Mouse (Mus musculus) spleen, adult 2 months (tissue): Measurements from ENCODE around the gene Grik3. TPM values are rescaled to one million over a fixed set of nuclear protein-coding genes. Genes with fewer than 3 reads are reported as not detected.

Experiments used
- DNase-seq, 2 experiments: peaks; one replicate each; pipeline versions ENCODE4 v3.0.0 to v3.0.0-alpha.2; 2012 to 2021; ENCODE audit warnings: low spot score in 2 of 2, low read depth in 1 of 2
- H3K27ac ChIP-seq: fragments of 200-500 bp; 2 replicates; pipeline ENCODE4 v1.5.1; 2012; ENCODE audit warnings: low read length, inconsistent platforms; ENCODE audit not compliant: insufficient read depth
- H3K27me3 ChIP-seq: fragments of 200-500 bp; 2 replicates; pipeline ENCODE4 v1.6.1; 2012; ENCODE audit warnings: mild to moderate bottlenecking, moderate library complexity, low read length, inconsistent platforms; ENCODE audit not compliant: control insufficient read depth, insufficient read depth
- H3K36me3 ChIP-seq: fragments of 200-500 bp; 2 replicates; pipeline ENCODE4 v1.6.1; 2012; ENCODE audit warnings: mild to moderate bottlenecking, low read length, inconsistent platforms; ENCODE audit not compliant: control insufficient read depth, insufficient read depth
- H3K4me1 ChIP-seq: fragments of 200-500 bp; 2 replicates; pipeline ENCODE4 v1.6.1; 2011; ENCODE audit warnings: inconsistent platforms; ENCODE audit not compliant: control insufficient read depth, insufficient read depth, insufficient read length
- H3K4me3 ChIP-seq: fragments of 200-500 bp; 2 replicates; pipeline ENCODE4 v1.5.1; 2011; ENCODE audit warnings: mild to moderate bottlenecking, inconsistent platforms; ENCODE audit not compliant: insufficient read depth, insufficient read length; ENCODE audit errors: extremely low read depth
- CTCF ChIP-seq: fragments of 200-500 bp; IDR thresholded peaks from 2 replicates; pipeline ENCODE4 v1.5.1; 2011; ENCODE audit warnings: mild to moderate bottlenecking, inconsistent platforms; ENCODE audit not compliant: insufficient read depth, insufficient read length, insufficient replicate concordance; ENCODE audit errors: extremely low read depth
- POLR2A ChIP-seq: fragments of 200-500 bp; IDR thresholded peaks from 2 replicates; pipeline ENCODE4 v1.6.1; 2011; ENCODE audit warnings: low read depth, low read length, inconsistent platforms
- WGBS: fragments of 180-500 bp; shearing (Covaris S2); methylation state at CpG from one replicate; pipeline ENCODE4 v1.1.7; 2018; 5-methylcytosine and 5-hydroxymethylcytosine counted together
- polyA plus RNA-seq: library from polyadenylated mRNA; depleted of rRNA; stranded (reverse); fragments of >200 nt; gene quantifications from 2 replicates; pipeline ENCODE4 v1.2.3, GENCODE M21; 2012

Grik3 gene
- polyA plus RNA-seq, 1 experiment: 0.04 TPM

DNA sequence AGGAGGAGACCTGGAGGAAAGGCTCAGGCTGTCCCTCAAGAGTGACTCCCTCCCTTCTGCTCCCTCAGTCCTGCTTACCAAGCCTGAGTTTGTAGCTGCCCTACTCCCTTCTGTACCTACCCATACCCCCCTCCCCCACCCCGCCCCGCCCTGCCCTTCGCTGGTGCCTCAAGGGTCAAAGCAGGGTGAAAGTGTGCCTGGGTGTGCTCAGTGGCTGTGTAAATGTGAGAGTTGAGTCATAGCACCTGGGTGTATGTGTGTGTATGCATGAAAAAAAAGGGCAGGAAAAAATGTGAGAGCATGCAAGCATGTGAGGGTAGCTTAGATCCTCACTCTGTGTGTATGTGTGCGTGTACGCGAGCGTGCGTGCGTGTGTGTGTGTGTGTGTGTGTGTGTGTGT, 49.1 kb downstream of the Grik3 start:
- no peak for DNase-seq
- H3K4me3 ChIP-seq: no peak overlapping the region
- no peaks in the 10 kb centered on the region for H3K4me1 ChIP-seq
- TF ChIP-seq CTCF: no peak
- TF ChIP-seq POLR2A: no peak
- H3K27ac ChIP-seq: no peak overlapping the region
- WGBS: 84% methylated on average over 9 of the region's 9 CpGs
- H3K27me3 ChIP-seq: no peaks in the 10 kb centered on the region
- H3K36me3 ChIP-seq: no peaks in the 10 kb centered on the region

DNA sequence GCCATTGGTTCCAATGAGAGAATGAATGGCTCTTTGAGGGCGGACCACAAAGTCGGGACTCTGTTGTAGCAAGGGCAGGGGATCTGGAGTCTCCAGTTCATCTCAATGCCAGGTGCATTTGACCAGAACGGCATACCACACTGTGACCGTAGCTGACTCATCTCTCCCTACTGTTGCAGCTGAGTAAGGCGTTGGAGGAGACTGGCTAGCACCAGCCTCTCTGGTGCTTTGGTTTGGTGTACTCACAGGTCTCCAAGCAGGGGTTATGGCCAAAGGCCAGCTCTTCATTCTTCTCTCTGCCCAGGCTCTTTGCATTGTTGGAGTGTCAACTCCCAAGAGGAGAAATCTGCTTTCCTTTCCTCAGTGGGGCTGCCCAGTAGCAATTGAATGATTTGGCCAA, 52.7 kb downstream of the Grik3 start:
- H3K4me3 ChIP-seq: no peak overlapping the region
- H3K36me3 ChIP-seq: no peaks in the 10 kb centered on the region
- H3K27ac ChIP-seq: no peak overlapping the region
- no peaks in the 10 kb centered on the region for H3K4me1 ChIP-seq
- TF ChIP-seq POLR2A: no peak
- no peak for TF ChIP-seq CTCF
- DNase-seq: no peak
- H3K27me3 ChIP-seq: no peaks in the 10 kb centered on the region
- WGBS: 86% methylated on average over 5 of the region's 5 CpGs

DNA sequence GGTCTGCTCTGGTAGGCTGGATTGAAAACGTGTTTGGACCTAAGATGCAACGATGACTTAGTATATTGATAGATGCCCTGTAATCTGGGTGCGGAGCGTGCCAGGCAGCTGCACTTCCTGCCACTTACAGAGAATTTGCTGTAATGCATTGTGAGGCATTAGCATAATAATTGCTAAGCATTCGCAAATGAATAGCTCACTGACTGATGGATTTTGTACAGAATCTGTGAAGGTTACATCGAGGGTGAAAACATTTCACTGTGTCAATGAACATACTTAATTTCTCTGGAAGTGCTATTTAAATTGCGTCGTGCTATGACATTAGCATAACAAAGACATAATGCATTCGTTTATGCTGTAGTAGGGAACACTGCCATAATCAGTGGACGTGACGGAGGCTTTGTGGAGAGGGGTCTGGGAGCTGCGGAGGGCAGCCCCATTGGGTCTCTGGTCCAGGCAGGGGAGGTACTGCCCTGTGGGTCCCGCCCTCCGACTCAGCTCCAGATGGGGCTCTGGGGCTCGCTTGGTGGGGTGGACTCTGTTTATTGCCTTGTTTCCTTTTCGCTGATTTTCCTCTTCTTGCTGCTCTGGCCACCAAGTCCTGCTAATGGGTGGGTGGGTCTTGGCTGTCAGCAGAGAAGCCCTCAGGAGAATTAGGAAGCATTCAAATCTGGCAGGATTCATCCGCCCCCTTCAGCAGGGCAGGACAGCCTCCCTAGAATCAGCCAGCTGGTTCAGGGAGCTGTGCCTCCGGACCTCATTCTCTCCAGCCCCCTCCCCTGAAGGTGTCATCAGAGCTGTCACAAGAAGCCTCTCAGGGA, 54.7 kb downstream of the Grik3 start:
- no peak overlapping the region for H3K4me3 ChIP-seq
- H3K4me1 ChIP-seq: no peaks in the 10 kb centered on the region
- DNase-seq: no peak
- 35% methylated on average over 18 of the region's 18 CpGs for WGBS
- no peaks in the 10 kb centered on the region for H3K27me3 ChIP-seq
- TF ChIP-seq POLR2A (no peak), CTCF (no peak)
- no peaks in the 10 kb centered on the region for H3K36me3 ChIP-seq
- H3K27ac ChIP-seq: no peak overlapping the region

DNA sequence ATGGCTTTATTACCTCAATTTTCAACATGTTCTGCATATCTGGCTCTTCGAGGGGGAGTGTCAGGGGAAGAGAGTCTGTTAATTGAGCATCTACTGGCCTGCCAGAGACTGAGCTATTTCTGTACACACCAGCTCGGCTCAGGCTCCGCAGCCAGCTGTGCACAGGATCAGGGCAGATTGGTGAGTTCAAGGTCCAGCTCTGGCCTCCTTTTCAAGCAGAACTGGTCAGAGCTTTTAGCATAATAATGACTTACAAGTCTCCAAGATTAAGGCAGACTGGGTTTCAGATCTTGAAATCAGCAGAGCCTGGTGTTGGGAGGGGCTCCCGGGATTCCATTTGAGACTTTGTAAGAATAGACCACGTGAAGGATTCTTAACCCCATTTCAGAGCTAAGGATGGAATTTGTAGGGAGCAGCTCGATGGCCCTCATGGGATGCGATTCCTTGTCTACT, 55.3 kb downstream of the Grik3 start:
- Histone ChIP-seq H3K36me3 (no peaks in the 10 kb centered on the region), H3K27ac (no peak overlapping the region), H3K27me3 (no peaks in the 10 kb centered on the region), H3K4me3 (no peak overlapping the region), H3K4me1 (no peaks in the 10 kb centered on the region)
- TF ChIP-seq POLR2A (no peak), CTCF (no peak)
- 55% methylated on average over 7 of the region's 7 CpGs for WGBS
- no peak for DNase-seq

DNA sequence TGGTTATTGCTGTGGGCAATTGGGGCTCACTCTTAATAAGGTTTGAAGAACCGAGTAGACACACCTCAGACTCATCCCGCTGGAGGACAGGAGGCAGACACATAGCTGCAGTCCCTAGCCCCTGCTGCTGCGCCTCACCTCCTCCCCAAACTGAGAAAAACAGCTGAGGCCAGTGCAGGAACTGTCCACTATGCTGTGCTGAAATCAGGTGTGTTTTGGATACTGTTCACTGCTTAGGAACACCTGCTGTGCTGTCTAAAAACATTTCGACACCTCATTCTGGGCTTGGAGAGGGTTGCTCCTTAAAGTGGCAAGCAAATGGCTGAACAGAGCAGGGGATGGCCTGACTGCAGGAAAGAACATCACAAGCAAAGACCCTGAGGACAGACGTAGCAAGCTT, 57.7 kb downstream of the Grik3 start:
- no peaks in the 10 kb centered on the region for H3K4me1 ChIP-seq

DNA sequence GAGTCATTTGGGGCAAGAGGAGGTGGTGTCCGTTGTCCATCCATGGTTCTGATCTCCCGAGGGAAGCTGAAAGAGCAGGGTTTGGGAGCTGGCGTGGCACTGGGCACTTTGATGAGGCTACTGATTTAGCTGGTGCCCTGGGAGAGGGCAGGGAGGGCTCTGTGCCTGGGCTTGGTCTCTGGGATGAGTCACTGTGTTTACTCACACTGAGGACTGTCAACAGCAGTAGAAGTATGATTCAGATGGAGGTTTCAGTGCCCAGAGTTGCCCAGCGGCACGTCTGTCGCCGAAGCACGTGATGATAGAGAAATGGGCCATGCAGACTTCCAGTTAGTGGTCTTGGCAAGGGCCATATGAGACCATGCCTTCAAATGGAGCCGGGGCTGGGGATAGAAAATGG, 63.3 kb downstream of the Grik3 start:
- no peaks in the 10 kb centered on the region for H3K27me3 ChIP-seq
- no peak for DNase-seq
- H3K4me1 ChIP-seq: no peaks in the 10 kb centered on the region
- H3K36me3 ChIP-seq: no peaks in the 10 kb centered on the region
- TF ChIP-seq POLR2A (no peak), CTCF (no peak)
- H3K27ac ChIP-seq: no peak overlapping the region
- 87% methylated on average over 9 of the region's 9 CpGs for WGBS
- H3K4me3 ChIP-seq: no peak overlapping the region

More for the DNA sequence above, 57.7 kb downstream of the Grik3 start:
- Histone ChIP-seq H3K36me3 (no peaks in the 10 kb centered on the region), H3K27me3 (no peaks in the 10 kb centered on the region), H3K4me3 (no peak overlapping the region), H3K27ac (no peak overlapping the region)
- no peak for TF ChIP-seq POLR2A
- DNase-seq: no peak
- WGBS: 57% methylated on average over 5 of the region's 5 CpGs

DNA sequence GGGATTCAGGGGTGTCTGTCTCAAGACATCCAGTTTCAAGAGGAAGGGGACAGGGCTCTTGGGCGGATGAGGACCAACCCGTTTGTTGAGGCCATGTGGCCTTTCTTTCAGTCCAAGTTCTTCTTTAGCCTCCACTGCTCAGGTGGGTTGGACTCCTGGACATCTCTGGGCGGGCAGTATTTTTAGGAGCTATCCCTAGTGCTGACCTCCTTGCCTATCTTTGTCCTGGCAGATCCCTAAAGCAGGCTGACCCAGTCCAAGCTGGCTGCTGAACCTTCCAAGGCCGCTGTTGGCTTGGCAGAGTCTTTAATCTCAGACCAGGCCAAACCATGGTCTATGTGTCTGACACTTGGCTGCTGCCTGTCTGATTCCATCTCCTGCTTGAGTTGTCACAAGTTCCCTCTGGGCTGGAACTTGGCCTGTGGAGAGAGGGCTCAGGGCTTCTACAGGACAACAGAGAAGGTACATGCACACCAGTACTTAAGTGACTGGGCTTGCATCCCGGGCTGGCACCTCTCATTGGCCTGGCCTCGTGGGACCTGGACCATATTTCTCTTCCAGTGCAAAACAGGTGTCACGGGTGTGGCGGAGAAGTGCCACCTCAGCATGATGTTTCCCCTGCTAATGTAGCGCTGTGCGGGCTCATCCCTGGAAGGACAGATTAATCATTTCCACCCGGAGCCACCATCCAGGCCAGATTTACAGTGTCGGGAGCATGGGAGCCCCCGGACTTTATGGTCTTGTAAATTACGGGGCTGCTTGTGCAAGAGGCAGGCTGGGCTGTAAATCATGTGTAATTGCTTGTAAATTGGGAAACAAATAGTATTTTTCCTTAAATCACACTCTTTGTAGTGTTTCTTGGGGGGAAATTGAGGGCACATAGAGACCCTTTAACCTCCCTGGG, 66.2 kb downstream of the Grik3 start:
- 67% methylated on average over 14 of the region's 14 CpGs for WGBS

More for the DNA sequence above, 66.2 kb downstream of the Grik3 start:
- no peak for DNase-seq
- no peak for TF ChIP-seq POLR2A
- TF ChIP-seq CTCF: no peak
- no peaks in the 10 kb centered on the region for H3K4me1 ChIP-seq
- no peaks in the 10 kb centered on the region for H3K36me3 ChIP-seq
- H3K27ac ChIP-seq: no peak overlapping the region
- H3K27me3 ChIP-seq: no peaks in the 10 kb centered on the region
- H3K4me3 ChIP-seq: no peak overlapping the region
